Mouse (Mus musculus) heart, adult 2 months (tissue): ENCODE data around the gene Orc2. TPM values are rescaled to one million over a fixed set of nuclear protein-coding genes. Genes with fewer than 3 reads are reported as not detected.

Experiments used
- DNase-seq, 2 experiments: peaks; one replicate each; pipeline ENCODE4 v3.0.0; 2021
- H3K27ac ChIP-seq: fragments of 200-600 bp; 2 replicates; pipeline ENCODE4 v1.8.1; 2022
- H3K27me3 ChIP-seq: fragments of 200-500 bp; 2 replicates; pipeline ENCODE4 v1.6.1; 2012; ENCODE audit warnings: mild to moderate bottlenecking, low read length, inconsistent platforms, mixed read lengths; ENCODE audit not compliant: control insufficient read depth, insufficient read depth
- H3K36me3 ChIP-seq: fragments of 200-500 bp; 2 replicates; pipeline ENCODE4 v1.6.1; 2012; ENCODE audit warnings: low read length, inconsistent platforms; ENCODE audit not compliant: control insufficient read depth, insufficient read depth
- H3K4me1 ChIP-seq: fragments of 200-500 bp; 2 replicates; pipeline ENCODE4 v1.6.1; 2011; ENCODE audit warnings: low read length; ENCODE audit not compliant: control insufficient read depth, insufficient read depth
- H3K4me3 ChIP-seq: fragments of 200-600 bp; 2 replicates; pipeline ENCODE4 v1.8.1; 2022
- H3K79me2 ChIP-seq: fragments of 200-500 bp; replicated peaks from 2 replicates; pipeline ENCODE4 v1.6.1; 2012; ENCODE audit warnings: mild to moderate bottlenecking, inconsistent platforms, low read length, moderate library complexity, mixed read lengths; ENCODE audit not compliant: control insufficient read depth, insufficient read depth
- H3K9ac ChIP-seq: fragments of 200-500 bp; 2 replicates; pipeline ENCODE4 v1.6.1; 2012; ENCODE audit warnings: low read depth, mild to moderate bottlenecking, control low read depth, inconsistent platforms, low read length, mixed read lengths
- CTCF ChIP-seq: fragments of 200-600 bp; IDR thresholded peaks from 2 replicates; pipeline ENCODE4 v1.8.1; 2022; ENCODE audit warnings: antibody characterized with exemption, mild to moderate bottlenecking, moderate library complexity
- EP300 ChIP-seq: fragments of 200-500 bp; IDR thresholded peaks from 2 replicates; pipeline ENCODE4 v1.6.1; 2011; ENCODE audit warnings: low read depth, low read length, control low read depth; ENCODE audit not compliant: insufficient read depth
- POLR2A ChIP-seq: fragments of 200-500 bp; IDR thresholded peaks from 2 replicates; pipeline ENCODE4 v1.6.1; 2011; ENCODE audit warnings: mild to moderate bottlenecking, low read depth, low read length, control low read depth; ENCODE audit not compliant: insufficient read depth
- WGBS: fragments of 180-500 bp; shearing (Covaris S2); methylation state at CpG from one replicate; pipeline ENCODE4 v1.1.7; 2018; 5-methylcytosine and 5-hydroxymethylcytosine counted together
- intact Hi-C: fragments of 180-260 bp; cut with DNase I; formaldehyde crosslinking; loops from one replicate; pipeline ENCODE4 v1.15.1; 2025
- polyA plus RNA-seq: library from polyadenylated mRNA; depleted of rRNA; stranded (reverse); fragments of >200 nt; gene quantifications from 2 replicates; pipeline ENCODE4 v1.2.3, GENCODE M21; 2012
- total RNA-seq, 2 experiments: library from RNA; stranded (reverse); gene quantifications; 2 replicates each; pipeline ENCODE4 v1.2.3; 2021

The Orc2 gene
- total and polyA plus RNA-seq, 3 experiments = 4.0 to 10.2 (median 8.8) TPM

DNA sequence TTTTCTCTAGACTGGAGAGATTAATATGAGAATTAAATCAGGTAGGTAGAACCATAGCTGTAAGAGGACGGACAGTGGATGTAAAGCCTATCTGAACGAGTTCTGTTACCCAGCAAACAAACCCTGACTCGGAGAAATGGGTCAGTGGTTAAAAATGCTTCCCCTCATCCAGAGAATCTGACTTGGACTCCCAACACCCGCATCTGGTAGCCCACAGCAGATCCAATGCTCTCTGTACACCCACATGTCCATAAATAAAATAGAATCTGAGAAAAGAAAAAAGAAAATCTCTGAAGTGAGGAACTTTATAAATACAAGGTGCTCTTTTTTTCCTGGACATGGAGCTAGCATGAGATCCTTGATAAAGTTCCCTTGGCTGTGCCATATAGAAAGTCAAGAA is 7.2 kb downstream of the Orc2 start:
- no peak overlapping the region for H3K27ac ChIP-seq
- 0 out of 2 replicates have a peak, but pooled peaks cover 2% of the 10 kb centered on the region for H3K79me2 ChIP-seq
- intact Hi-C loops = no loop called here
- 91% methylated on average over 4 of the region's 4 CpGs for WGBS
- H3K9ac ChIP-seq = no peak overlapping the region
- no peaks in the 10 kb centered on the region for H3K36me3 ChIP-seq
- no peak overlapping the region for H3K4me3 ChIP-seq
- H3K27me3 ChIP-seq = no peaks in the 10 kb centered on the region
- no peaks in the 10 kb centered on the region for H3K4me1 ChIP-seq
- TF ChIP-seq EP300 = no peak
- no peak for TF ChIP-seq POLR2A
- DNase-seq = no peak

DNA sequence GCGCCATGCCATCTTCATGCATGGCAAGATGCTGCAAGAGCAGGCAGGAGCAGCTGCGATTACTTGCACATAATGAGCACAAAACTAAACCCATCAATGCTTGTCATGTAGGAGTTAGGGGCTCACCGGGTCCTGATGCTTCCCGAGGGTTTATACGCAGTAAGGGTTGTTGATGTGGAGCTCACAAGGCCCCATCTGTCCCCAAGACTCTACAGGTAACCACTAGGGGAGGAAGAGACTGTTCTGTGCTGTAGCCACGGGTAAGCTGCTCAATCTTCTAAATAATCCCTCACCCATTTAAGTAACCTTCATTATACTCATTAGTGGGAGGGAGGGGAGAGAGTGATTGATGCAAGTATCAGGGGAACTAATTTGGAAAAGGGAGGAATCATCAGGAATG is 9.3 kb downstream of the Orc2 start:
- Histone ChIP-seq H3K36me3 (no peaks in the 10 kb centered on the region), H3K9ac (no peak overlapping the region)
- WGBS = 95% methylated on average over 6 of the region's 6 CpGs

DNA sequence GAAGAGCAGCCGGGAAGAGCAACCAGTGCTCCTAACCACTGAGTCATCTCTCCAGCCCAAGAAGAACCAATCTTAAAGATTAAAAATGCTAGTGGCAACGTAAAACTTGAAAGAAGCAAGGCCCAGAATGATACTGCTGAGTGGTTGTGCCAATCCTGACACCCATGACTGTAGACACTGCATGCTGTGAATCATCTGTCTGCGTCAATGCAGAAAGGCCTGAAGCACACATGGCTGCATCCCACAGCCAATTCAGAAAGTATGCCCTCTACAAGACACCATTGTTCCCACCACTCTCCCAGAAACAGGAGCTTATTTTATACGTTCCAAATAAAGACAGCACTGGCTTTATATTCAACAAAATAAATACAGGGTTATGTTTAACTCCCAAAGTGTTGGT is 22.3 kb downstream of the Orc2 start:
- no peak overlapping the region for H3K4me3 ChIP-seq
- H3K27ac ChIP-seq = no peak overlapping the region
- TF ChIP-seq CTCF (no peak), POLR2A (no peak), EP300 (no peak)
- H3K4me1 ChIP-seq = no peaks in the 10 kb centered on the region
- H3K27me3 ChIP-seq = no peaks in the 10 kb centered on the region
- 95% methylated on average over 4 of the region's 4 CpGs for WGBS
- no peaks in the 10 kb centered on the region; the same call in 1 of the 2 replicates for H3K36me3 ChIP-seq
- no peaks in the 10 kb centered on the region for H3K79me2 ChIP-seq
- no peak overlapping the region for H3K9ac ChIP-seq
- intact Hi-C loops = no loop called here
- no peak for DNase-seq

More for the DNA sequence above, 9.3 kb downstream of the Orc2 start:
- intact Hi-C loops = no loop called here
- Histone ChIP-seq H3K4me3 (no peak overlapping the region), H3K4me1 (no peaks in the 10 kb centered on the region), H3K27me3 (no peaks in the 10 kb centered on the region), H3K79me2 (no peaks in the 10 kb centered on the region), H3K27ac (no peak overlapping the region)
- TF ChIP-seq EP300 = no peak
- no peak for TF ChIP-seq POLR2A
- no peak for TF ChIP-seq CTCF
- DNase-seq = no peak

DNA sequence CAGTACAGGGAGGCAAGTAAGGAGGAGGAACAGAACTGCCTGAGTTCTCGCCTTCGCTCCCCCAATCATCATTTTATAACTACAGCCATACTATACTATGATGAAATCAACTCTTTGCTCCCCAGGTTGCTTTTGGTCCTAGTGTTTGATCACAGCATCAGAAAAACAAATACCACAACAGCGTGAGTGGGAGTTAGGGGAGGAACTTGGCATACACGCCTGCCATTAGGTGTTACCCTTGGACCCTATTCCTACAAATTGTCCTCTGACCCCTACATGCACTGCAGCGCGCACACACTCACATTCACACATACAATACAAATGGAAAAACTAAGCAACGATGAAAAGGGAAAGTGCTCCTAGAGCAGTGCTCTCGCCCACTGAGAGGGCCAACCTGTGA is 29.2 kb downstream of the Orc2 start:
- Histone ChIP-seq H3K27me3 (no peaks in the 10 kb centered on the region), H3K36me3 (no peaks in the 10 kb centered on the region), H3K4me3 (no peak overlapping the region), H3K9ac (no peak overlapping the region), H3K27ac (no peak overlapping the region), H3K4me1 (no peaks in the 10 kb centered on the region), H3K79me2 (no peaks in the 10 kb centered on the region)
- DNase-seq = no peak
- 93% methylated on average over 8 of the region's 8 CpGs for WGBS
- TF ChIP-seq EP300 (no peak), POLR2A (no peak), CTCF (no peak)
- intact Hi-C loops = no loop called here

DNA sequence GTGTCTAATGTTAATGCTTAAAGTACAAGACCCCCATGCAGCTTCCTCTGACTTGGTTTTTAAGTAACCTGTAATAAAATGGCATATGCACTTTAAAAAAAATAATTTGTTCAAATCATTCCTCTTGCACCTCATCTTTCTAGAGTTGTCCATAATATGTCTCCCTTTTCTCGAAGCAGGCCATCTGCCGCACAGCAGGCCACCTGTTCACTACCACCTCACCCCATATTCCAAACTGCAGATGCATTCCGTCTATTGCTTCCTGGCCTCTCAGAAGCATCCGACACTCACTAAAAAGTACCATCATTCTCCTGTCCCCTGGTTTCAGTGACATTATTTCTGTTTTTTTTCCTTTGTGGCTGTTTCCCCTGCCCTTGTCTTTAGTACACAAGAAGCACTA is 39.3 kb downstream of the Orc2 start:
- Histone ChIP-seq H3K79me2 (no peaks in the 10 kb centered on the region), H3K36me3 (no peaks in the 10 kb centered on the region; the same call in 1 of the 2 replicates)
- WGBS = 92% methylated on average over 4 of the region's 4 CpGs

DNA sequence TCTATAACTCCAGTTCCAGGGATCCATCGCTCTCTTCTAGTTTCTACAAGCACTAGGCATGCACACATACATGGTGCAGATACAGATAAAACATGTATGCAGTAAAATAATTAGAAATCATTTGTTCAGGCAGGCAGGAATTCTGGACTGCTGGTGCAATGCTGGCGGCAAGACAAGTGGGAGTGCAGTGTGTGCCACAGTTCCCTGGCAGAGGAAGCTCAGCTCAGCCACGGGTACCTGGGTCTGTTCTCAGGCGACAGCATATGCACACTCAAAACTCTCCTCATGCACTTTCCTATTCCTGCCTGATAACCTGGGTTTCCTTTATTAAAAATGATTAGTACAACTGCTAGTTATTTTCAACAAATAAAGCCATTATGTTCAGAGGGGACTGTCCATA is 39.9 kb downstream of the Orc2 start:
- Histone ChIP-seq H3K9ac (no peak overlapping the region), H3K79me2 (no peaks in the 10 kb centered on the region), H3K36me3 (no peaks in the 10 kb centered on the region; the same call in 1 of the 2 replicates), H3K27me3 (no peaks in the 10 kb centered on the region), H3K4me1 (no peaks in the 10 kb centered on the region), H3K4me3 (no peak overlapping the region), H3K27ac (no peak overlapping the region)
- WGBS = 82% methylated on average over 4 of the region's 4 CpGs
- DNase-seq = no peak
- intact Hi-C loops = no loop called here
- TF ChIP-seq POLR2A (no peak), EP300 (no peak), CTCF (no peak)

More for the DNA sequence above, 39.3 kb downstream of the Orc2 start:
- DNase-seq = no peak
- Histone ChIP-seq H3K9ac (no peak overlapping the region), H3K27me3 (no peaks in the 10 kb centered on the region), H3K4me1 (no peaks in the 10 kb centered on the region), H3K27ac (no peak overlapping the region), H3K4me3 (no peak overlapping the region)
- TF ChIP-seq CTCF (no peak), EP300 (no peak), POLR2A (no peak)
- intact Hi-C loops = no loop called here

DNA sequence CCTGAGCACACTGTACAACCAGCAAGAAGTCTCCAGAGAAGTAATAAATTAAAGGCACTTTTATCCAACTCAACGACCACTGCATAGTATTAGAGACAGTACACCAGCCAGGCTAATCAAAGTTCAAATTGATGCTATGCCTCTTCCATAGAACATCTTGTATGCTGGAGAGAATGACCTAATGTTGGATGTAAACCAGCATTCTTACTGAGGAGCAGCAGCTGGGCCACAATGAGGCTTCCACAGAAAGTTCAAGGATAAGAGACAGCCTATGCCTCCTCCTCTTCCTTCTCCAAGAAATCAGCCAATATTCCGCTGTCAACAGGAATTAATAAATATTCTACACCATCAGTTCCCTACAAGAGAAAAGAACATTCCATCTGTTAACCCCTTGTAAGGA is 41.0 kb downstream of the Orc2 start:
- no peak for TF ChIP-seq CTCF
- H3K4me1 ChIP-seq = no peaks in the 10 kb centered on the region
- H3K27me3 ChIP-seq = no peaks in the 10 kb centered on the region
- no peaks in the 10 kb centered on the region for H3K79me2 ChIP-seq
- 68% methylated on average over 2 of the region's 2 CpGs for WGBS
- H3K36me3 ChIP-seq = no peaks in the 10 kb centered on the region; the same call in 1 of the 2 replicates
- no peak overlapping the region for H3K4me3 ChIP-seq
- intact Hi-C loops = no loop called here
- no peak for DNase-seq
- H3K9ac ChIP-seq = no peak overlapping the region
- no peak overlapping the region for H3K27ac ChIP-seq
